Mouse (Mus musculus) hindbrain, embryonic 10.5 days (tissue): Measurements from ENCODE around the gene Fam172a. TPM values are rescaled to one million over a fixed set of nuclear protein-coding genes. Genes with fewer than 3 reads are reported as not detected.

Source experiments
- DNase-seq: peaks from one replicate; pipeline ENCODE4 v3.0.0-alpha.2; 2017; ENCODE audit warnings: low spot score
- H3K27ac ChIP-seq: fragments of 300-500 bp; sonication (generic); 2 replicates; pipeline ENCODE4 v1.5.1; 2016; ENCODE audit warnings: mild to moderate bottlenecking, moderate library complexity
- H3K27me3 ChIP-seq: fragments of 300-500 bp; sonication (generic); 2 replicates; pipeline ENCODE4 v1.6.1; 2016; ENCODE audit warnings: mild to moderate bottlenecking; ENCODE audit not compliant: poor library complexity, insufficient read depth, severe bottlenecking
- H3K36me3 ChIP-seq: fragments of 300-500 bp; sonication (generic); 2 replicates; pipeline ENCODE4 v1.6.1; 2016; ENCODE audit warnings: mild to moderate bottlenecking, moderate library complexity
- H3K4me1 ChIP-seq: fragments of 300-500 bp; sonication (generic); replicated peaks from 2 replicates; pipeline ENCODE4 v1.6.1; 2016; ENCODE audit warnings: mild to moderate bottlenecking
- H3K4me3 ChIP-seq: fragments of 300-500 bp; sonication (generic); 2 replicates; pipeline ENCODE4 v1.5.1; 2016; ENCODE audit warnings: mild to moderate bottlenecking, moderate library complexity
- H3K9me3 ChIP-seq: fragments of 300-500 bp; sonication (generic); 2 replicates; pipeline ENCODE4 v1.6.1; 2016; ENCODE audit warnings: mild to moderate bottlenecking, moderate library complexity
- WGBS: fragments of 180-500 bp; shearing (Covaris S2); methylation state at CpG from one replicate; pipeline ENCODE4 v1.1.7; 2016; 5-methylcytosine and 5-hydroxymethylcytosine counted together
- polyA plus RNA-seq: library from polyadenylated mRNA; unstranded; fragments of >200 nt; fragmentation: Nextera tagmentation; extraction: Ambion mirVana; gene quantifications from 2 replicates; pipeline ENCODE4 v1.2.1, GENCODE M21; 2016

Fam172a gene
- polyA plus RNA-seq, 1 experiment from 2014 or later: 27.0 TPM

- DNase-seq: no peak
- Histone ChIP-seq H3K4me3 (peak overlapping the region; percentile 97), H3K27me3 (peaks cover 66% of the 10 kb centered on the region), H3K4me1 (peaks cover 55% of the 10 kb centered on the region), H3K36me3 (peaks cover 79% of the 10 kb centered on the region), H3K9me3 (no peaks in the 10 kb centered on the region), H3K27ac (peak overlapping the region; percentile 100)
- 14% methylated on average over 4 of the region's 4 CpGs for whole genome bisulfite sequencing
Measured at GRCm38 (mm10) chr13:78193211-78193610, 491.4 kb downstream of the Fam172a start.

GRCm38 (mm10) chr13:78194135-78194849 is 492.5 kb downstream of the Fam172a start:
- peak overlapping the region; percentile 97 for H3K4me3 ChIP-seq
- H3K27me3 ChIP-seq: peaks cover 59% of the 10 kb centered on the region
- no peak for DNase-seq
- H3K9me3 ChIP-seq: no peaks in the 10 kb centered on the region
- H3K27ac ChIP-seq: peak overlapping the region; percentile 100
- 5% methylated on average over 26 of the region's 26 CpGs for WGBS
- peaks cover 74% of the 10 kb centered on the region for H3K36me3 ChIP-seq
- H3K4me1 ChIP-seq: peaks cover 47% of the 10 kb centered on the region

GRCm38 (mm10) chr13:78194850-78195600 is 493.2 kb downstream of the Fam172a start:
- Histone ChIP-seq H3K27ac (peak overlapping the region; percentile 100), H3K27me3 (peaks cover 52% of the 10 kb centered on the region), H3K36me3 (peaks cover 66% of the 10 kb centered on the region), H3K4me3 (peak overlapping the region; percentile 97), H3K4me1 (peaks cover 39% of the 10 kb centered on the region), H3K9me3 (no peaks in the 10 kb centered on the region)
- DNase-seq: peak; percentile 62
- WGBS: 2% methylated on average over 64 of the region's 64 CpGs

GRCm38 (mm10) chr13:78195601-78196115 is 493.8 kb downstream of the Fam172a start:
- peaks cover 60% of the 10 kb centered on the region for H3K36me3 ChIP-seq
- peaks cover 46% of the 10 kb centered on the region for H3K27me3 ChIP-seq
- peaks cover 33% of the 10 kb centered on the region for H3K4me1 ChIP-seq
- H3K9me3 ChIP-seq: no peaks in the 10 kb centered on the region
- peak overlapping the region; percentile 97 for H3K4me3 ChIP-seq
- H3K27ac ChIP-seq: peak overlapping the region; percentile 100
- WGBS: under 1% methylated on average over 13 of the region's 13 CpGs
- no peak for DNase-seq

GRCm38 (mm10) chr13:78196236-78196796 is 494.5 kb downstream of the Fam172a start:
- DNase-seq: peak; percentile 22
- H3K4me1 ChIP-seq: peaks cover 27% of the 10 kb centered on the region
- peak overlapping the region; percentile 97 for H3K4me3 ChIP-seq
- peaks cover 53% of the 10 kb centered on the region for H3K36me3 ChIP-seq
- no peaks in the 10 kb centered on the region for H3K9me3 ChIP-seq
- WGBS: 4% methylated on average over 7 of the region's 7 CpGs
- peak overlapping the region; percentile 100 for H3K27ac ChIP-seq
- peaks cover 39% of the 10 kb centered on the region for H3K27me3 ChIP-seq

GRCm38 (mm10) chr13:78197286-78197818 is 495.5 kb downstream of the Fam172a start:
- under 1% methylated on average over 9 of the region's 9 CpGs for WGBS
- Histone ChIP-seq H3K27ac (peak overlapping the region; percentile 100), H3K27me3 (peaks cover 30% of the 10 kb centered on the region), H3K4me3 (peak overlapping the region; percentile 97), H3K9me3 (no peaks in the 10 kb centered on the region), H3K36me3 (peaks cover 43% of the 10 kb centered on the region), H3K4me1 (peaks cover 16% of the 10 kb centered on the region)
- peak; percentile 31 for DNase-seq

- Histone ChIP-seq H3K4me3 (peak overlapping the region; percentile 97), H3K27me3 (peaks cover 24% of the 10 kb centered on the region), H3K4me1 (peaks cover 11% of the 10 kb centered on the region), H3K27ac (peak overlapping the region; percentile 100), H3K9me3 (no peaks in the 10 kb centered on the region), H3K36me3 (peaks cover 38% of the 10 kb centered on the region)
- peak; percentile 67 for DNase-seq
- whole genome bisulfite sequencing: under 1% methylated on average over 32 of the region's 33 CpGs
Measured at GRCm38 (mm10) chr13:78197819-78198390, 496.1 kb downstream of the Fam172a start.

- peaks cover 9% of the 10 kb centered on the region; the same call in 1 of the 2 replicates for H3K4me1 ChIP-seq
- DNase-seq: peak; percentile 74
- peaks cover 33% of the 10 kb centered on the region for H3K36me3 ChIP-seq
- peaks cover 19% of the 10 kb centered on the region for H3K27me3 ChIP-seq
- WGBS: under 1% methylated on average over 52 of the region's 63 CpGs
- peak overlapping the region; percentile 97 for H3K4me3 ChIP-seq
- H3K9me3 ChIP-seq: no peaks in the 10 kb centered on the region
- peak overlapping the region; percentile 100 for H3K27ac ChIP-seq
Measured at GRCm38 (mm10) chr13:78198391-78198870, 496.6 kb downstream of the Fam172a start.

GRCm38 (mm10) chr13:78198871-78199641 is 497.2 kb downstream of the Fam172a start:
- under 1% methylated on average over 91 of the region's 92 CpGs for WGBS
- Histone ChIP-seq H3K36me3 (peaks cover 26% of the 10 kb centered on the region), H3K27ac (peak overlapping the region; percentile 100), H3K27me3 (peaks cover 13% of the 10 kb centered on the region), H3K4me1 (peaks cover 15% of the 10 kb centered on the region; the same call in 1 of the 2 replicates), H3K4me3 (peak overlapping the region; percentile 97), H3K9me3 (no peaks in the 10 kb centered on the region)
- DNase-seq: peak; percentile 65

GRCm38 (mm10) chr13:78199642-78200160 is 497.9 kb downstream of the Fam172a start, which contains the start of gene Nr2f1:
Nr2f1 (minus strand) TSS chr13:78199757.
- WGBS: 0% methylated on average over 14 of the region's 14 CpGs
- peaks cover 11% of the 10 kb centered on the region for H3K27me3 ChIP-seq
- no peak for DNase-seq
- H3K4me1 ChIP-seq: peaks cover 22% of the 10 kb centered on the region
- no peaks in the 10 kb centered on the region for H3K9me3 ChIP-seq
- H3K4me3 ChIP-seq: peak within 1 kb of the TSS; percentile 97
- H3K27ac ChIP-seq: peak within 1 kb of the TSS; percentile 100
- peaks cover 20% of the 10 kb centered on the region for H3K36me3 ChIP-seq

GRCm38 (mm10) chr13:78200407-78200806 is 498.6 kb downstream of the Fam172a start:
- Histone ChIP-seq H3K9me3 (no peaks in the 10 kb centered on the region), H3K27me3 (peaks cover 5% of the 10 kb centered on the region), H3K27ac (peak overlapping the region; percentile 100), H3K4me3 (peak overlapping the region; percentile 97), H3K36me3 (peaks cover 13% of the 10 kb centered on the region), H3K4me1 (peaks cover 23% of the 10 kb centered on the region)
- peak; percentile 93 for DNase-seq
- WGBS: 0% methylated on average over 9 of the region's 9 CpGs
